Mouse (Mus musculus): ENCODE measurements around the gene Slc30a5.

DNA sequence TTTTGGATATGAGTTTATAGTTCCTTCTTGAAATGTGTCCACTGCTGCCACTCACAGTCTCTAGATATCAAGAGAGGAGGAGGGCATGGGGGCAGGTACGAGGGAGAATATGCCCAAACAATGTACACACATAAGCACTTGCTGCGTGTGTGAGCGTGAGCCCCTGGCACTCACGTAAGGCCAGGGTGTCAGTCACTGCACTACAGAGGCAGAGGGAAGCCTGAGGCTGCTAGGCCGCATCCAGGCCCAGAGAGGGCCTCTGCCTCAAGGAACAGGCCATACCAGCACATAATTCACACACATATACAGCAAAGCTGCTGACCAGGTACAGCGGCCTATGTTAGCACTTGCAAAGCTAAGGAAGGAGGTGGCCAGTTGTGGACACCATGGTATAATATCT lies 2.1 kb downstream of the Slc30a5 start:
- TF ChIP-seq ZC3H11A (IDR thresholded peaks at IDR 0.05; ENCODE audit: low read depth, low read length) = no peak
- TF ChIP-seq MAX (IDR thresholded peaks at IDR 0.05; ENCODE audit: low read length) = no peak
- TF ChIP-seq GATA1 (IDR thresholded peaks at IDR 0.05; ENCODE audit: low read depth, low read length) = no peak
- TF ChIP-seq POLR2A (IDR thresholded peaks at IDR 0.05; ENCODE audit: control insufficient read depth in 1 of 2, insufficient read depth in 1 of 2, low read depth in 1 of 2, low read length in 2 of 2, poor library complexity in 1 of 2) = no peak
- no peak for TF ChIP-seq EP300 (IDR thresholded peaks at IDR 0.05; ENCODE audit: low read depth in 1 of 2, low read length in 2 of 2)
